Mouse (Mus musculus) lung, adult 2 months (tissue): ENCODE results near the gene Hmga2. TPM values are rescaled to one million over a fixed set of nuclear protein-coding genes. Genes with fewer than 3 reads are reported as not detected.
"Not testable (repeated sequence)": the region's sequence is repeated elsewhere in the genome, so short reads cannot be mapped to it uniquely, and the experiment has no call there.

Experiments used
- DNase-seq: peaks from one replicate; pipeline ENCODE4 v3.0.0; 2022
- H3K4me1 ChIP-seq: fragments of 200-500 bp; 2 replicates; pipeline ENCODE4 v1.6.1; 2011; ENCODE audit warnings: low read length; ENCODE audit not compliant: control insufficient read depth, insufficient read depth
- H3K4me3 ChIP-seq: fragments of 200-500 bp; replicated peaks from 2 replicates; pipeline ENCODE3; 2011; ENCODE audit warnings: low read depth, mild to moderate bottlenecking, control low read depth, low read length; ENCODE audit errors: extremely low read depth
- CTCF ChIP-seq: fragments of 200-500 bp; IDR thresholded peaks from 2 replicates; pipeline ENCODE4 v1.5.1; 2011; ENCODE audit warnings: mild to moderate bottlenecking, low read length, control low read depth; ENCODE audit not compliant: insufficient read depth
- POLR2A ChIP-seq: fragments of 200-500 bp; IDR thresholded peaks from 2 replicates; pipeline ENCODE4 v1.6.1; 2011; ENCODE audit warnings: low read depth, mild to moderate bottlenecking, control low read depth, low read length, borderline replicate concordance; ENCODE audit errors: extremely low read depth
- WGBS: fragments of 180-500 bp; shearing (Covaris S2); methylation state at CpG from one replicate; pipeline ENCODE4 v1.1.7; 2018; 5-methylcytosine and 5-hydroxymethylcytosine counted together
- polyA plus RNA-seq: library from polyadenylated mRNA; depleted of rRNA; stranded (reverse); fragments of >200 nt; gene quantifications from 2 replicates; pipeline ENCODE4 v1.2.3, GENCODE M21; 2012; rRNA removed

Gene Hmga2
- polyA plus RNA-seq, 1 experiment: not detected

- Histone ChIP-seq H3K4me3 (no peak overlapping the region), H3K4me1 (no peaks in the 10 kb centered on the region)
- DNase-seq: no peak
- TF ChIP-seq CTCF: no peak
- TF ChIP-seq POLR2A: no peak
- 88% methylated on average over 16 of the region's 16 CpGs for WGBS
These were observed 131.5 kb downstream of the Hmga2 start for GRCm38 (mm10) chr10:120344558-120345318.

GRCm38 (mm10) chr10:120339906-120340305 lies 136.4 kb downstream of the Hmga2 start:
- DNase-seq, H3K4me3 ChIP-seq, H3K4me1 ChIP-seq: not testable (repeated sequence)
- WGBS: 96% methylated on average over 2 of the region's 2 CpGs

- TF ChIP-seq POLR2A (no peak), CTCF (no peak)
- WGBS: 63% methylated on average over 4 of the region's 4 CpGs
- H3K4me1 ChIP-seq: no peaks in the 10 kb centered on the region
- H3K4me3 ChIP-seq: no peak overlapping the region
- no peak for DNase-seq
These were observed 136.9 kb downstream of the Hmga2 start for GRCm38 (mm10) chr10:120339324-120339723.

- WGBS: 69% methylated on average over 5 of the region's 5 CpGs
- H3K4me3 ChIP-seq: no peak overlapping the region
- DNase-seq: no peak
- TF ChIP-seq CTCF (no peak), POLR2A (no peak)
- H3K4me1 ChIP-seq: no peaks in the 10 kb centered on the region
These were observed 137.4 kb downstream of the Hmga2 start for GRCm38 (mm10) chr10:120338841-120339240.

- not testable (repeated sequence) for H3K4me1 ChIP-seq, H3K4me3 ChIP-seq, DNase-seq
- WGBS: 100% methylated on average over 1 of the region's 1 CpGs
These were observed 137.8 kb downstream of the Hmga2 start for GRCm38 (mm10) chr10:120338431-120338830.

- Histone ChIP-seq H3K4me1 (no peaks in the 10 kb centered on the region), H3K4me3 (no peak overlapping the region)
- WGBS: 89% methylated on average over 14 of the region's 14 CpGs
- no peak for DNase-seq
- TF ChIP-seq CTCF (no peak), POLR2A (no peak)
These were observed 148.3 kb downstream of the Hmga2 start for GRCm38 (mm10) chr10:120327946-120328345.

- Histone ChIP-seq H3K4me3 (no peak overlapping the region), H3K4me1 (no peaks in the 10 kb centered on the region)
- WGBS: 65% methylated on average over 11 of the region's 11 CpGs
- no peak for DNase-seq
- no peak for TF ChIP-seq CTCF
- TF ChIP-seq POLR2A: no peak
These were observed 152.6 kb downstream of the Hmga2 start for GRCm38 (mm10) chr10:120323584-120324203.

GRCm38 (mm10) chr10:120322815-120323214 lies 153.5 kb downstream of the Hmga2 start:
- no peak for TF ChIP-seq CTCF
- no peak for TF ChIP-seq POLR2A
- DNase-seq: no peak
- 94% methylated on average over 8 of the region's 8 CpGs for WGBS
- Histone ChIP-seq H3K4me1 (no peaks in the 10 kb centered on the region), H3K4me3 (no peak overlapping the region)

- no peak for TF ChIP-seq POLR2A
- TF ChIP-seq CTCF: no peak
- no peaks in the 10 kb centered on the region for H3K4me1 ChIP-seq
- H3K4me3 ChIP-seq: no peak overlapping the region
- WGBS: 92% methylated on average over 12 of the region's 12 CpGs
- no peak for DNase-seq
These were observed 156.7 kb downstream of the Hmga2 start for GRCm38 (mm10) chr10:120319614-120320013.

Other genes with a start within 250 kb of the Hmga2 start
- gene Llph, start 249.4 kb downstream of the Hmga2 start, polyA plus RNA-seq: 3.7 and 6.5 TPM in 2 replicates